Mouse (Mus musculus): Measurements from ENCODE around the gene Fmc1. TPM values are rescaled to one million over a fixed set of nuclear protein-coding genes. Genes with fewer than 3 reads are reported as not detected.
A peak's percentile ranks its signal among the peaks of the same experiment; 100 is the strongest.

Gene Fmc1
- polyA plus RNA-seq (2012; rRNA removed), result 206 and 314 TPM in 2 replicates

- H3K27ac ChIP-seq (ENCODE audit: insufficient read depth, low read depth, low read length), result peak within 1 kb of the TSS; percentile 95
- peaks cover 4% of the 10 kb centered on the region; the same call in 1 of the 2 replicates for H3K4me1 ChIP-seq (ENCODE audit: control insufficient read depth, insufficient read depth, insufficient read length, low read length)
- no peak for TF ChIP-seq CTCF (IDR thresholded peaks at IDR 0.05; ENCODE audit: extremely low read depth, insufficient read length, insufficient replicate concordance, low read depth, low read length)
- TF ChIP-seq POLR2A (IDR thresholded peaks at IDR 0.05; ENCODE audit: low read depth, low read length), result peak; percentile 79; the same call in 1 of the 2 replicates
- WGBS, result under 1% methylated on average over 41 of the region's 41 CpGs
- H3K36me3 ChIP-seq (ENCODE audit: control insufficient read depth, insufficient read depth, low read length), result no peaks in the 10 kb centered on the region
- H3K4me3 ChIP-seq (ENCODE audit: low read depth, low read length), result peak within 1 kb of the TSS; percentile 89
- no peaks in the 10 kb centered on the region for H3K27me3 ChIP-seq (ENCODE audit: control insufficient read depth, insufficient read depth, low read length)
Observed at GRCm38 (mm10) chr6:38533428-38534405, at the start of gene Fmc1. Gene Fmc1 (plus strand): TSS chr6:38533502.

GRCm38 (mm10) chr6:38492550-38492949 is 40.8 kb upstream of the Fmc1 start:
- no peak overlapping the region for H3K27ac ChIP-seq (ENCODE audit: insufficient read depth, low read depth, low read length)
- no peaks in the 10 kb centered on the region for H3K4me1 ChIP-seq (ENCODE audit: control insufficient read depth, insufficient read depth, insufficient read length, low read length)
- no peaks in the 10 kb centered on the region for H3K27me3 ChIP-seq (ENCODE audit: control insufficient read depth, insufficient read depth, low read length)
- 86% methylated on average over 3 of the region's 3 CpGs for WGBS
- peaks cover 31% of the 10 kb centered on the region for H3K36me3 ChIP-seq (ENCODE audit: control insufficient read depth, insufficient read depth, low read length)
- no peak overlapping the region for H3K4me3 ChIP-seq (ENCODE audit: low read depth, low read length)
- TF ChIP-seq POLR2A (IDR thresholded peaks at IDR 0.05; ENCODE audit: low read depth, low read length), result no peak
- peak; percentile 63; the same call in 1 of the 2 replicates for TF ChIP-seq CTCF (IDR thresholded peaks at IDR 0.05; ENCODE audit: extremely low read depth, insufficient read length, insufficient replicate concordance, low read depth, low read length)

GRCm38 (mm10) chr6:38495641-38496040 is 37.7 kb upstream of the Fmc1 start:
- H3K27me3 ChIP-seq (ENCODE audit: control insufficient read depth, insufficient read depth, low read length), result no peaks in the 10 kb centered on the region
- H3K27ac ChIP-seq (ENCODE audit: insufficient read depth, low read depth, low read length), result no peak overlapping the region
- H3K4me3 ChIP-seq (ENCODE audit: low read depth, low read length), result no peak overlapping the region
- H3K4me1 ChIP-seq (ENCODE audit: control insufficient read depth, insufficient read depth, insufficient read length, low read length), result no peaks in the 10 kb centered on the region
- no peak for TF ChIP-seq CTCF (IDR thresholded peaks at IDR 0.05; ENCODE audit: extremely low read depth, insufficient read length, insufficient replicate concordance, low read depth, low read length)
- no peak for TF ChIP-seq POLR2A (IDR thresholded peaks at IDR 0.05; ENCODE audit: low read depth, low read length)
- H3K36me3 ChIP-seq (ENCODE audit: control insufficient read depth, insufficient read depth, low read length), result peaks cover 33% of the 10 kb centered on the region
- WGBS, result 65% methylated on average over 4 of the region's 4 CpGs

GRCm38 (mm10) chr6:38512096-38512495 is 21.2 kb upstream of the Fmc1 start:
- Histone ChIP-seq H3K36me3 (ENCODE audit: control insufficient read depth, insufficient read depth, low read length) (0 out of 2 replicates have a peak, but pooled peaks cover 1% of the 10 kb centered on the region), H3K27me3 (ENCODE audit: control insufficient read depth, insufficient read depth, low read length) (no peaks in the 10 kb centered on the region), H3K4me3 (ENCODE audit: low read depth, low read length) (no peak overlapping the region), H3K4me1 (ENCODE audit: control insufficient read depth, insufficient read depth, insufficient read length, low read length) (no peaks in the 10 kb centered on the region), H3K27ac (ENCODE audit: insufficient read depth, low read depth, low read length) (no peak overlapping the region)
- TF ChIP-seq POLR2A (IDR thresholded peaks at IDR 0.05; ENCODE audit: low read depth, low read length) (no peak), CTCF (IDR thresholded peaks at IDR 0.05; ENCODE audit: extremely low read depth, insufficient read length, insufficient replicate concordance, low read depth, low read length) (no peak)
- WGBS, result 86% methylated on average over 1 of the region's 1 CpGs

- no peak overlapping the region for H3K4me3 ChIP-seq (ENCODE audit: low read depth, low read length)
- H3K36me3 ChIP-seq (ENCODE audit: control insufficient read depth, insufficient read depth, low read length), result 0 out of 2 replicates have a peak, but pooled peaks cover 1% of the 10 kb centered on the region
- TF ChIP-seq POLR2A (IDR thresholded peaks at IDR 0.05; ENCODE audit: low read depth, low read length), result no peak
- TF ChIP-seq CTCF (IDR thresholded peaks at IDR 0.05; ENCODE audit: extremely low read depth, insufficient read length, insufficient replicate concordance, low read depth, low read length), result no peak
- H3K27me3 ChIP-seq (ENCODE audit: control insufficient read depth, insufficient read depth, low read length), result no peaks in the 10 kb centered on the region
- no peak overlapping the region for H3K27ac ChIP-seq (ENCODE audit: insufficient read depth, low read depth, low read length)
- no peaks in the 10 kb centered on the region for H3K4me1 ChIP-seq (ENCODE audit: control insufficient read depth, insufficient read depth, insufficient read length, low read length)
Observed at GRCm38 (mm10) chr6:38512830-38513229, 20.5 kb upstream of the Fmc1 start.

- TF ChIP-seq CTCF (IDR thresholded peaks at IDR 0.05; ENCODE audit: extremely low read depth, insufficient read length, insufficient replicate concordance, low read depth, low read length), result no peak
- no peak for TF ChIP-seq POLR2A (IDR thresholded peaks at IDR 0.05; ENCODE audit: low read depth, low read length)
- no peaks in the 10 kb centered on the region for H3K36me3 ChIP-seq (ENCODE audit: control insufficient read depth, insufficient read depth, low read length)
- H3K27me3 ChIP-seq (ENCODE audit: control insufficient read depth, insufficient read depth, low read length), result no peaks in the 10 kb centered on the region
- WGBS, result 92% methylated on average over 4 of the region's 4 CpGs
- H3K4me3 ChIP-seq (ENCODE audit: low read depth, low read length), result no peak overlapping the region
- no peak overlapping the region for H3K27ac ChIP-seq (ENCODE audit: insufficient read depth, low read depth, low read length)
- H3K4me1 ChIP-seq (ENCODE audit: control insufficient read depth, insufficient read depth, insufficient read length, low read length), result no peaks in the 10 kb centered on the region
Observed at GRCm38 (mm10) chr6:38515201-38515600, 18.1 kb upstream of the Fmc1 start.

GRCm38 (mm10) chr6:38523851-38524250 is 9.5 kb upstream of the Fmc1 start:
- TF ChIP-seq CTCF (IDR thresholded peaks at IDR 0.05; ENCODE audit: extremely low read depth, insufficient read length, insufficient replicate concordance, low read depth, low read length) (no peak), POLR2A (IDR thresholded peaks at IDR 0.05; ENCODE audit: low read depth, low read length) (no peak)
- Histone ChIP-seq H3K4me1 (ENCODE audit: control insufficient read depth, insufficient read depth, insufficient read length, low read length) (peaks cover 2% of the 10 kb centered on the region; the same call in 1 of the 2 replicates), H3K36me3 (ENCODE audit: control insufficient read depth, insufficient read depth, low read length) (no peaks in the 10 kb centered on the region), H3K4me3 (ENCODE audit: low read depth, low read length) (no peak overlapping the region), H3K27ac (ENCODE audit: insufficient read depth, low read depth, low read length) (no peak overlapping the region), H3K27me3 (ENCODE audit: control insufficient read depth, insufficient read depth, low read length) (no peaks in the 10 kb centered on the region)
- 11% methylated on average over 8 of the region's 8 CpGs for WGBS
